Mouse (Mus musculus) MEL-GATA-1-ER (cell line): Measurements from ENCODE around the gene Oard1.

Source experiments
- DNase-seq: peaks from one replicate; pipeline ENCODE4 v3.0.0-alpha.2; 2012; ENCODE audit warnings: low read depth; ENCODE audit errors: extremely low read depth

Oard1 gene

DNA sequence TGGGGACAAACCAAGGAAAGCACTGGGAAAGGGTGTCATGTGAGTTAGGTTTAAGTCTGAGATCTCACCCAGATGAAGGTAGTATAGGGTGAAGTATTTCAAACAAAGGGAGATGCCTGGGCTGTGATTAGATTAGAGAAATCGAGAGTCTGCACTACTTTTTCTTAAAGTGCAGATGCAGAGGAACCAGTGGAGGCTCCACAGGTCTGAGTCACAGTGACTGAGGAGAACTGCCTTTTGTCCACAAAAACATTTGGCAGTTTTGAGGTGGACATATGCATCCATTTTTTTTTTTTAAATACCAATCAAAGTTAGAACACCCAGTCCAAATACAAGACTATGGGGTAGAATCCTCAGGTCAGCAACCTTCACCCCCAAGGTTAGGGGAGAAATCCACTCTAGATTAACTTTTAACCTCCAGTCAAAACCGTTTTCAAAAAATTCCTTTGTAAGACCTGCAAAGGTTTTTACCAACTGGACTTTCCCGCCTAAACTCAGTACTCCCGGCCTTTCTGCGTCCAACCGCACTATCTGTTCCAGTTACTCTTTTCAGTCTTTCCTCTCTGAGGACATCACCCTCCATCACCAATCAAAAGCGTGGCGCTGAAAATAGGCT, 1.8 kb upstream of the Oard1 start:
- peak; percentile 13 for DNase-seq

DNA sequence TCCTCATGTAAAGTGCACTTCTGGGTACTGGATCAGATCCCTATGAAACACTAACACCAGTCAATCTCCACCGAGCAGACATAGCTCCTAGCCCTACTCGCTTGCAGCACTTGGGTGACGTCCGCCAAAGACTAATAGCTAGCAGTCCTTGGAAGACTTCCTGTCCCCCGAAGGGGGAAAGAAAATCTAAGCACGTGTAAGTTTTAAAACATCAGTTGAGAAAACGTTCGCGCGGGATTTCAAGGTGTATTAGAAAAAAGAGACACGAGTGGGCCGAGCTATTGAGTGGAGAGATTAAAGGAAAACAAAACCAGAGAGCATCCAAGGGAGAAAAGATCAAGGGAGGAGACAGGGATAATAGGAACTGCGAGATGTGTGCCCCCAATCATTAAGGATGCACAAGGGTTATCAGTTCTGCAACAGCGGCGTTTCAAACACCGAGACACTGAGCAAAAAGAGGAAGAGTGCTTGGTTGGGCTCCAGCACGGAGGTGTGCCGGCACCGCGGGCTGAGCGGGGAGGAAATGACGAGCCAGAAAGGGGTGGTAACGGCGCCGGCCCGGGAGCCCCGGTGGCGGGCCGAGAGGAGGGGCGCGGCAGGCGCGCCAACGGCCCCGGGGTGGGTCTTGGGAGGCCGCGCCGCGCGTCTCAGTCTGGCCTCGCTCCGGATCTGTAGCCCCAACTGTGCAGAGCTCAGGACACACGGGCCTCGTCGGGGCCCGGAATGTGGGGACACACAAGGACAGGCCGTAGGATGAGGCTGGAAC, 1.1 kb upstream of the Oard1 start:
- peak; percentile 94 for DNase-seq

DNA sequence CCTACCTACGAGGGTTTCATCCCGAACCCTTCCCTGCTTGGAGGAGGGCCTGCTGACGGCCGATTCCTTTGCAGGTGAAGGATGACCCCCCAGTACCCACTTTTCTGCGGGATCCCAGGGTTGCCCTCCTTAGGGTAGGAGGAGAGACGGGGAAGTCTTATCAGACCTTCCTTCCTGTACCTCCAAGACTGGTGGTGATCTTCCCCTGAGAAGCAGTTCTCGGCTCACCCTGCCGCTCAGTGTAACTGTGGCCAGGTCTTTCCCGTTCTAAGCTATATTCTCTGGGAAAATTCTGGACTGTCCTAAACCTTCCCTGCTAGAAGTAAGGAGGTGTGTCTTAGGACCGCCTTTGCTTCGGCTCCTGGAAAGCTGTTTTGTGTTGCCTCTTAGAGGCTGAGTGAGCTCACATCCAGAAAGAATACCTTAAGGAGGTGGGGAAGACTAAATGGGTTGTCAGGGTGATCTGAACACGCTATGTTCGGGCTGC, 528 bp downstream of the Oard1 start:
- peak; percentile 68 for DNase-seq

DNA sequence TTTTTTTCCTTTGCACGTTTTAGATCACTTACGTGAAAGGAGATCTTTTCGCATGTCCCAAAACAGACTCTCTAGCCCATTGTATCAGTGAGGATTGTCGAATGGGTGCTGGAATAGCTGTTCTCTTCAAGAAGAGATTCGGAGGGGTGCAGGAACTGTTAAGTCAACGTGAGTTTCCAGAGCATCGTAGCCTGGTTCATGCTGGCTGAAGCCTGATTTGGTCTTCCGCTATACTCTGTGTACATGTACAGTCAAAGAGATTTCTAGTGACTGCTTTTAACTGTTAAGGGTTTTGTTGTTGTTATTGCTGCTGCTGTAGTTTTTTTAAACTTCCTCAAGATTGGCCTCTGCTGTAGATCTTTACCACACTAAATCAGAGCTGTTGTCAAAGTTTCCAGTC, 1.4 kb downstream of the Oard1 start:
- peak; percentile 18 for DNase-seq

DNA sequence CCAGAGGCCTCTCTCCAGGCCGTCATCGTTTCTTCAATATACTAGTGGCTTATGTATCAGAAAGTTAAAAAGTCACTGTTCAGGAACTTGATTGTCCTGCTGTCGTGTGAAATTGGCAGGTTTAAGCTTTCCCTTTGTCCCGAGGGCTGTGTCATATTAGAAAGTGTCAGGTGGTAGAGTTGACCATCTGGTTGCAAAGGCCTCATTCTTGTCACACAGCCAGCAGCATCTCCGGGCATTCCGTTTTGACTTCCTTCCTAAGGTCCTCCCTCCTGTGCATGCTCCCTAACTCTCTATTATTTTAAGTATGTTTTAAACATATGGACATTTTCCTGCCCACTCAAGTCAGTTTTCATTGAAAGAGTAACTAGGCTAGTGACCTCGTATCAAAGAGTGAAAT, 6.2 kb downstream of the Oard1 start:
- DNase-seq, result no peak

DNA sequence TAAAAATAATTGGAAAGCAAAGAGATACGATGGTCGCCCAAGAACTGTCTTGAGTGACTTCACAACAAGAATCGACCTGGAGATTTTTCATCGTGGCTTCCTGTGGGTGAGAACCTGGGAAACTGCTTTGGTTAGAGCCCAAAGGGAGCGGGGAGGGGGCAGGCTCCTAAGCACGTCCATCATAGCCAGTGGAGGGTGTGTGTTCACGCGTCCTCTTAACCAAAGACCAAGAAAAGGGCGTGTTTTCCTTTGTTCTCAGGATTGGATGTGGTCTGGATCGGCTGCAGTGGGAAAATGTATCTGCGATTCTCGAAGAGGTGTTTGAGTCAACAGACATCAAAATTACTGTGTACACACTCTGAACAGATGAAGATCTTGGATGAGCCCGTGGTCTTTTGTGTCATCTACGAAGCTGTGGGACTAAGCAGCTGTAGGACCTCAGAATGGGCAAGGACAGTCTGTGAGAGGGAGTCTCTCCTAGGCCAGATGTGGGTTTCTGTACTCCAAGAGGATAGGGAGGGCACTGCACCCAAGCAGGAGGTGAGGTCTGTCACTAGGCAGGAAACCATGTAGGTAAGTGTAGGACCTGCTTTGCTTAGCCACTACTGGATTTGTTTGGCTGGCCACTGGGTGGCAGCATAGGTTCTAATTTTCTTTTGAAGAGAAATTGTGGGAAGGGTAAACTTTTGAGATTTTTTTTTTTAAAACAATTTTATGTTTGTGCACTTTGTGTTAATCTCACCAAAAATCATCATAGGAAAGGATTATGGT, 6.8 kb downstream of the Oard1 start:
- DNase-seq, result peak; percentile 42

DNA sequence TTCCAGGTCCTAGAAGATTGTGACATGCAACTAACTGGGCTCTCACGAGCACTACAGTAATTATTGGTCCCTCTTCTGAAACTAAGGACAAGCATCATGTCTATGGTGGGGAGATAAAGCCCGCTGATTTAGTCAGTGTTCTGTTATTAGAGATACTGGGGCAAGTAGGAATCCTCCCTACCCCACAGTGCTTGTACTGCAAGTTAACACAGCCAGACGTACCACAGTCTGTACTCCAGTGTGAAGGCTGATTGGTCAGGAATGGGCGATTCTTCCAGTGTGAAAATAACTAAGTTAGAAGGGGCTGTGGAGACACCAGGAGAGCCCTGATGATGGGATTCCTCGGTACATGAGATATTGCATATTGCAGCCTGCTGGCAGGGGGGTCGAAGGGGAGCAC, 7.7 kb downstream of the Oard1 start:
- DNase-seq, result no peak

DNA sequence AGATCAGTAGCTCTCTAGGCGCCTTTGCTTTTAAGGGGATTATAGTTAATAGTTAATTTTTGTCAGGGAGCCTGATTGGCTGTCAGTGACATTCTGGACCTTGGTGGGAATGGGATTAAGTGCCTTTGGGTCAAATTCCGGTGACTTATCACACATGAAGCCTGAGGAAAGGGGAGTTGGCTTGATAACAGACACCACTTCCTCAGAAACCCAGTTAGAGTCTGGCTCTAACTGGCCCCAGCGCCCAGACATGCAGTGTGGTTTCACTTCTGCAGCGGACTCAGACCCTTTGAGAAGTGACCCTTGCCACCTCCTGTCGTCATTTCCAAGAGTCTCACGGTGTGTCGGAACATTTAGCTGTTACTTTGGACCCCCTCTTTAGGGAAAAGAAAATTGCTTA, 8.4 kb downstream of the Oard1 start:
- DNase-seq, result peak; percentile 36

DNA sequence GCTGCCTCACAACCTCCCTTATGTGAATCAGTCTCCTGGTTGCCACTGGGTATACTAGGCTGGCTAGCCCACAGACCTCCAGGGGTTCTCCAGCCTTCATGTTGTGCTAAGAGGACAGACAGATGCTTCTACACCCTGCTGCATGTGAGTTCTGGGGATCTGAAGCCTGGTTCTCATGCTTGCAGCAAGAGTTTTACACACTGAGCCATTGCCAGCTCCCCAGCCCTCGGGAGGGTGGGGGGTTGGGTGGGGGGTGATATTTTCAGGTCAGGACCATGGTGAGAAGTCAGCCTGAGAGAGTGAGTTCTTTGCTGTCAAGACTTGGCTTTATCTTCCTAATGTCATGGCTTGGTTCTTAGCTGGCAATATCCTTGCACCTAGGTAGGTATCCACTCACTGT, 9.0 kb downstream of the Oard1 start:
- DNase-seq, result no peak

DNA sequence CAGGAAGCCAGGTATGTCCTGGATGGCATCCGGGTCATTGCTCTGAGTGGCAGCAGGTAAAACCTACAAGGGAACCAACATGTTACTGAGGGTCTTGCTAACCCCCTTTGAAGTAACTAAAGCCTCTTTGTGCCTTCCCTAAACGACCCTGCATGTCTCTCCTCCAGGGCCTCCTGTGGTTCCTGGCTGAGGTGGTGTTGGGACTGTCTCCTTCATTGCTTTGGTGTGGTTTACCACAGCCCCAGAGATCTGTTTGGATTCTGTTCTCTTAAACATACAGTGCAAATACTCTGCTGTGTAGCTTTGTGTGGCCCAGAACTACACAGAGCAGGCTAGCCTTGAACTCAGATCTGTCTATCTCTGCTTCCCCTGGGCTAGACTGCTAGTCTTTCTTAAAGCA, 9.8 kb downstream of the Oard1 start:
- no peak for DNase-seq

DNA sequence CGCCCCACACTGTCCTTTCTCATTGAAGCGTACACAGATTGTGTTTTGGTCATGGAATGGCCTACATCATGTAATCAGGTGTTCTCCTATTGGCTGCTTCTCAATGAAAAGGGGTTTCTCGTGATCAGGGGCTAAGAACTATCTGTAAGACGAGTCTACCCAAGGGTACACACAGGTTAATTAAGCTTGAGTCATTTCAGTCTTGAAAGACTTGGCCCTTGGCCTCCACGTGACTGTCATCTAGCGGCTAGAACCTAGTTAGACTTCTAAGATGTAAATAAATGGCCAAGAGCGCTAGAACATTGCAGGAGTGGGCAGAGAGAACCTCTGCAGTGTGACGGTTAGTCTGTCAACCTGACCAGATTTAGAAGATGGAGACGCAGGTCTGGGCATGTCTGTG, 14.4 kb downstream of the Oard1 start:
- DNase-seq, result no peak

DNA sequence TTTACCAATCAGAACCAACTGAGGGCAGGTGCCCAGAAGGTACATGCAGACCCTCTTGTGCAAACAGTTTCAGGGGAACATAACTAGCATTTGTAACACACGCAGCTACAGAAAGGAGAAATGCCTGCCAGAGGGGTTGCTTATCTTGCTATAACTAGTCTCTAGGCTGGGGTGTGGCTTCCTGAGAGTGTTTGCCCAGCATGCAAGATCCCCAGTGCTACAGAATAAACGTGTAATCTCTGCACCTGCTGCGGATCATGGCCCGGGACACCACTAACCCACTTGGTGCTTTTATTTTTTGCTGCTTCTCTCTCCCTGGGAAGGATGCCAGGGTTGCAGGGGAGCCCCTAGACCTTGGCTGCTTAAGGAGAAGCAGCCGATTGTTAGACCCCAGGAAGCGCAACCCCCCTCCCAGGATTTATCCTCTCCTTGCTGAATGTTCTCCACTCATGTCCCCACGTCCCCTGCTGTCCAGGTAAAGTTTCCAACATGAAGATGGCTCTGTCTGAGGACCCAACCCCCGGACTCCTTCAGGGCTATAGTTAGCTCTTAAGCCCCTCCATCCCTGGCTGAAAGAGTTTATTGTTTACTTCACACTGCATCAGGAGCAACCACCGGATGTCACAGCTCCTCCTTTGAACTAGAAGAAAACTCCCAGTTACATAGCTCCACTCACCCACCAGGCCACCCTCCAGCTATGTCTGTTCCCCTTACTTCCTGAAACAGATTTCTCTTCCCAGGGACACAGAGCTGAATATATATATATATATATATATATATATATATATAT, 16.2 kb downstream of the Oard1 start:
- peak; percentile 80 for DNase-seq

DNA sequence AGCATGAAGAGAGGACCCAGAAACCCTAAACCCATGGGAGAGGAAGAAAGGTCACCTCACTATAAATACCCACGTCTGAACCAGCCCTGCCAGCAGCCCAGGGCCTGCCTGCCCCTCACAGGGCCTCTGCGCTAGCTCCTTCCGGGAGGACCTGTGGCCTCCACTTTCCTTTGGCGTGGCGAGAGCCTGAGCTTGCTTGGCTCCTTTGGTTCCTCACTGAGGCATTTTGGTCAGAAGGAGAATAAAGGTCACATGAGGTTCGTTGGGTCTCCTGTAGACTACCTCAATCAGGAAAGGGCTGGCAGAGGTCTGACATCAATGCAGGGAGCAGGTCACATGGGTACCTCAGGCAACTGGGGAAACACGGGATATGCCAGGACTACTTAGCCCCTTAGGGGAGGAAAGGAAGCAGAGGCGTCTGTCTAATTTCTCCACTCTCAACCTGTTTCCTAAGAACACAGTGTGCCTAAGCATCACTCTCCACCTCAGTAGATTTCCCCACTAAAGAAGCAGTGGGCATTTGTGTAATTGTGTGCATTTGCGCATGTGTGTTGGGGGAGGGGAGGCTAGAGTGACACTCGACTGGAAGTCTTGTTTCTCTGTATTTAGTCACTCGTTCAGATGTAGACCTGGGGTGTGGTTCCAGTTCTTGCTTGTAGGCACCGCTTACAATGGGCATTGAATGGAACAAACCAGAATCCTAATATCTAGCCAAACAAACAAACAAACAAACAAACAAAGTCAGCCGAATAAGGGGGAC, 17.4 kb downstream of the Oard1 start:
- DNase-seq, result no peak

DNA sequence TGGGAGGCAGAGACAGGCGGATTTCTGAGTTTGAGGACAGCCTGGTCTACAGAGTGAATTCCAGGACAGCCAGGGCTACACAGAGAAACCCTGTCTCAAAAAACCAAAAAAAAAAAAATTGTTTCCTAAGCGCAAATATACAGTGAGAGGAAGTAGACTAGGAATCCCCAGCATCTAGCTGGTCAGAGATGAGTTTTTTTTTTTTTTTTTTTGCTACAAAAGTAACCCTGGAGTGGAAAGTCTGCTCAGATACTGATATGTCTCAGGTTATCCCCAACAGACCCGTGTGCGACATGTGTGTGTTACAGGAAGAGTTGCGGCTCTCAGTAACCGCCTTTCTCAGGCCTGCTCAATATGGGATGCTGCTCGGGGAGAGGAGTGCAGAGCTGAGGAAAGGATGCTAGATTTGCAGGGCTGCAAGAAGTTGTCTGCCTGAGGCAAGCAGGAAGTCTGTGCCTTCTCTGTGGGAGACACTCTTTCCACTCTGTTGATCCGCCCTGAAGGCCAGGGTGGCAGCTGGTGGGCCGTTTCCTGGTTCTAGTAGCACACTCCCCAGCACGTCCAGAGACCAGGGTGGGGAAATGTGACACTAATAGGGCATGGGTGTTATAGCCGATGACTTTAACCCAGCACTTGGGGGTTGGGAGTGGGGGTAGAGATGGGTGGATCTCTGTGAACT, 18.2 kb downstream of the Oard1 start:
- DNase-seq, result no peak

DNA sequence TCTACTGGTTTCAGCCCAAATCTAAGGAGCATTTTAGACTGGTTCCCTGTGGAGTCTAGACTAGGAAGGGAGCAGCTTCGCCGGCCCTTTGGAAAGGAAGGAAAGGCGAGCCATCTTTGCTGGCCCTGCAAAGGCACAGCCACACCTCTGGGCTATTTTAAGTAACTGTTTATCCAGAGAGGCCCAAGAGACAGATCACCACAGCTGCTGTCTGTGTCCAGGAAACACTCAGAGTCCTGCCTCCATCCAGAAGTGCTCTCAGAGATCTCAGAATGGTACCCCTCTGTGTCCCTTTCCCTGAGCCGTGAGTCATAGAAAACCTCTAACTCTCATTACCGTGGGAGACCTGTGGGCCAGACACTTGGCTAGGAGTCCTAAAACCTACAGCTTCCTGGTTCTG, 20.6 kb downstream of the Oard1 start:
- no peak for DNase-seq

DNA sequence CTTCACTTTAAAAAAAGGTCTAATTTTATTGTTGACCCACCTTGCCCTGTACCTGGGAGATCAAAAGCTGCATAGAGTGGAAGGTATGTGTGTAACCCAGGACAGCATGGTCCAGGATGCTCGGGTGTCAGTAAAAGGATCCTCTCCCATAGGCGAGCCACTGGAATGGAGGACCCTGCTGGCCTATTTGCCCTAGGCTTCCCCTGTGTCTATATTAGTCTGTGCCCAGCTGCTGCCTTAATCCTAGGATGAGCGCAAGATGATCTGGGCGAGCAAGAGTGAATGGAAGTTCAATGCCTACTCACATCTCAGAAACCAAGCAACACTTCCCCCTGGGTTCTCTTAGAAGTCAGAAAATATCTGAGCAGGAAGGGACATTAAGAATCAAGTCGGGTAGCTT, 21.2 kb downstream of the Oard1 start:
- no peak for DNase-seq

DNA sequence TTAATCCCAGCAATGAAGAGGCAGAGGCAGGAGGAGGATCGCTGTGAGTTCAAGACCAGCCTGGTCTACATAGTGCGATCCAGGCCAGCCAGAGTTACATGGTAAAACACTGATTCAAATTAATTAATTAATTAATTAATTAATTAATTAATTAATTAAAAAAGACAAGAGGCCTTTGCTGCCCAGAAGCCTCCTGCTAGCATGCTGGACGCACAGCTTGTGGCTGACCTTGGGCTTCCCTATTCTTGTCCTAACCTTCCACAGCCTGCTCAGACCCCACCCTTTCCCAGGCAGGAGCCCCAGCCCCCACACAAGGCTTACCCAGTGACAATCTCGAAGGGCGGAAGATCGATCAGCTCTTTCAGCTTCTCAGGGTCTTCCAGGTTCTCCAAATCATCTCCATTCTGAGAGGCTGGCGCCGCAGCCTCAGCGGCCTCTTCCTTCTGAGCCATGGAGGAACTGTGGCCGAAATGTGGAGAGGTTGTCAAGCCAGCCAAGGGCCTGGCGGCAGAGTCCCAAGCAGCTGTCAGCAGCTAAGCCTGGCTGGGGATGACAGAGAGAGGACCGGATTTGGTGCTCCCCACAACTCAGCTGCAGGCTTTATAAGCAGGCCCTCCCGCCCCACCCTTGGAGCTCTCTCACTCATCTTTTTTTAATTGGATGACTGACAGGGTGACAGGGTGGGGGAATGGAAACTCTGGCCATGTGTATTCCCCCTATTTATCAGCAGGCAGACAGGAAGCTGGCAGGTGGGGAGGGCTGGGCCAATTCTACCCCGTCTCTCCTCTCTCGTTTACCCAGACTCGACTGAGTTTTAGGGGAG, 22.6 kb downstream of the Oard1 start, which contains the start of gene Apobec2:
TSS of gene Apobec2 (minus strand) at position 773 of the 823 bp plus-strand sequence.
- no peak for DNase-seq

DNA sequence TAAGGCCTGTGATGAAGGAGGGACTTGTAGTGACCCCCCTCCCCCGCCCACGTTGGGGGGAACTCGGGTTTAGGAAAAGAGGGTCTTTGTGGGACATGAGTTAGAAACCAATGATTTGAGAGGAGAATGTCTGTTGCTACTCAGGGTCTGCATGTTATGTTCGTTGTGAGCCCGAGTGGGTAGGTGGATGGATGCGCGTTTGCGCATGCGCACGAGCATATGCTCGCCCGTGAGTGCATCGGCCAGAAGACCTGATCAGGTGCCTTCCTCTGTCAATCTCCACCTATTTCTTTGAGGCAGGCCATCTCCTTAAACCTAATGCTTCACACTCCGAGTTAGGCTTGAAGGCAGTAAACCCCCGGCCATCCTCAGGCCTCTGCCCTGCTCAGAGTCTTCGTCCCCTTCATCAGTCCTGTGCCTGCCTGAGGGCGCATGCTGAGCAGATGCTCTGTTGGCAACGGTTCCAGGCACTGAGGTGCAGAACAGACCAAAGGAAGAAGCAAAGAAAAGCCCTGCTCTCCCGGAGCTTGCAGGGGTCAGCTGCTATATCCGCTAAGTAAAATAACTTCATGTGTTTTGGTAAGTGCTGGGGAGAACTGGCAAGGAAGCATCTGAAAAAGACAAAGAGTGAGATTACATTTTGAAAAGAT, 23.3 kb downstream of the Oard1 start:
- no peak for DNase-seq
